Mouse (Mus musculus): ENCODE results near the gene Zfp961. TPM values are rescaled to one million over a fixed set of nuclear protein-coding genes. Genes with fewer than 3 reads are reported as not detected.

Zfp961 gene
- 2.8 and 6.7 TPM in 2 replicates for polyA plus RNA-seq (2012; rRNA removed; ENCODE audit: low replicate concordance)

GRCm38 (mm10) chr8:71950482-71951221, at the start of gene Zfp961:
Gene Zfp961 (plus strand): TSS chr8:71951038.

GRCm38 (mm10) chr8:71908309-71909261, 42.3 kb upstream of the Zfp961 start, which contains the start of the genes Zfp882 and Zfp617:
Gene Zfp882 (plus strand): TSS chr8:71908608.
Gene Zfp617 (plus strand): TSS chr8:71908635.

GRCm38 (mm10) chr8:72009473-72009872, 58.6 kb downstream of the Zfp961 start, which contains the start of gene Cyp4f18:
Gene Cyp4f18 (minus strand): TSS chr8:72009626.

DNA sequence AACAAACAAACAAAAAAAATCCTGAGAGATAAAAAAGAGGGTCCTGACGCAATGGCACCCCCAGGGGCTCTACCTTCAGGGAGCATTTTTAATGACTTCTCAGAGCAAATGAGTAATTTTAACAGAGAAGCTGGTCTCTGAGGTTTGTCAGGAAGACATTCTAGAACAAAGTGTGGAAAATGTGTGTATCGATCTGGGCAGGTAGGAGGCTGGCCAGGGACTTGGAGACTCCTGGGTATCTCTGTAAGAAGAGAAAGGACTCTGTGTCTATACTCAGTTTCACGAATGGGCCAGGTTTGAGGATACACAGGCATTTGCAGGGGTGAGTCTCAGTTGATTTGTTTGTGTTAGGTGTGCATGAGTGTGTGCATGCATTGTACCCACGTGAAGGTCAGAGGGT, 90.1 kb downstream of the Zfp961 start, which contains the start of gene Olfr372:
TSS of gene Olfr372 (plus strand) at position 301 of the 400 bp plus-strand sequence.

Other genes with a start within 250 kb of the Zfp961 start
- 18.6 and 33.3 TPM in 2 replicates for gene B3gnt3, start 249.2 kb upstream of the Zfp961 start, polyA plus RNA-seq (2012; rRNA removed; ENCODE audit: low replicate concordance)
- gene Fcho1, start 225.3 kb upstream of the Zfp961 start, polyA plus RNA-seq (2012; rRNA removed; ENCODE audit: low replicate concordance), result 57.5 and 167 TPM in 2 replicates
- 0.59 and 0.86 TPM in 2 replicates for gene Zfp709, start 69.0 kb upstream of the Zfp961 start, polyA plus RNA-seq (2012; rRNA removed; ENCODE audit: low replicate concordance)
- 0.43 and 0.86 TPM in 2 replicates for gene Zfp882, start 42.4 kb upstream of the Zfp961 start, polyA plus RNA-seq (2012; rRNA removed; ENCODE audit: low replicate concordance)
- gene Zfp617, start 42.4 kb upstream of the Zfp961 start, polyA plus RNA-seq (2012; rRNA removed; ENCODE audit: low replicate concordance), result 1.5 and 4.1 TPM in 2 replicates
- 24.4 and 32.5 TPM in 2 replicates for gene Cyp4f18, start 58.6 kb downstream of the Zfp961 start, polyA plus RNA-seq (2012; rRNA removed; ENCODE audit: low replicate concordance)
- gene Olfr372, start 90.2 kb downstream of the Zfp961 start, polyA plus RNA-seq (2012; rRNA removed; ENCODE audit: low replicate concordance), result not detected in 2 replicates
- gene Olfr373, start 132.1 kb downstream of the Zfp961 start, polyA plus RNA-seq (2012; rRNA removed; ENCODE audit: low replicate concordance), result not detected in 2 replicates
- gene Olfr374, start 156.0 kb downstream of the Zfp961 start, polyA plus RNA-seq (2012; rRNA removed; ENCODE audit: low replicate concordance), result 0.01 TPM in 1 of 2 replicates, not detected in the other
- gene Tpm4, start 183.9 kb downstream of the Zfp961 start, polyA plus RNA-seq (2012; rRNA removed; ENCODE audit: low replicate concordance), result 85.9 and 92.6 TPM in 2 replicates
- 29.9 and 44.0 TPM in 2 replicates for gene Rab8a, start 210.2 kb downstream of the Zfp961 start, polyA plus RNA-seq (2012; rRNA removed; ENCODE audit: low replicate concordance)
- gene Hsh2d, start 238.6 kb downstream of the Zfp961 start, polyA plus RNA-seq (2012; rRNA removed; ENCODE audit: low replicate concordance), result 5.5 and 10.6 TPM in 2 replicates